Mouse (Mus musculus) myocyte (in vitro differentiated cells): ENCODE data around the gene Tnfaip6. TPM values are rescaled to one million over a fixed set of nuclear protein-coding genes. Genes with fewer than 3 reads are reported as not detected.

ENCODE experiments used
- H3K27me3 ChIP-seq: one replicate; pipeline ENCODE4 v1.6.1; 2011; ENCODE audit not compliant: control insufficient read depth, insufficient read depth, insufficient read length
- H3K36me3 ChIP-seq: one replicate; pipeline ENCODE4 v1.6.1; 2011; ENCODE audit not compliant: control insufficient read depth, insufficient read depth
- H3K4me2 ChIP-seq: one replicate; pipeline ENCODE4 v1.6.1; 2011; ENCODE audit warnings: low read depth, control low read depth
- H3K4me3 ChIP-seq: one replicate; pipeline ENCODE4 v1.5.1; 2011; ENCODE audit warnings: mild to moderate bottlenecking, control low read depth, moderate library complexity
- H3K79me2 ChIP-seq: one replicate; pipeline ENCODE4 v1.6.1; 2011; ENCODE audit not compliant: control insufficient read depth, insufficient read depth
- H3ac ChIP-seq: one replicate; pipeline ENCODE4 v1.6.1; 2011; ENCODE audit not compliant: control insufficient read depth, insufficient read length
- CEBPB ChIP-seq: IDR thresholded peaks from 2 replicates; pipeline ENCODE4 v1.6.1; 2011; ENCODE audit warnings: mild to moderate bottlenecking, moderate library complexity; ENCODE audit not compliant: poor library complexity, insufficient read depth, severe bottlenecking
- E2F4 ChIP-seq: IDR thresholded peaks from one replicate; pipeline ENCODE4 v1.6.1; 2011; ENCODE audit warnings: mild to moderate bottlenecking, control low read depth, moderate library complexity; ENCODE audit not compliant: insufficient read depth
- MAX ChIP-seq: IDR thresholded peaks from one replicate; pipeline ENCODE4 v1.6.1; 2011; ENCODE audit warnings: low read depth, mild to moderate bottlenecking, control low read depth
- MYOD1 ChIP-seq, 3 experiments: IDR thresholded peaks; one replicate each; pipeline ENCODE4 v1.6.1; 2011; ENCODE audit warnings: control low read depth in 2 of 3, low read depth in 2 of 3, mild to moderate bottlenecking in 2 of 3, moderate library complexity in 1 of 3; ENCODE audit not compliant: insufficient read length in 2 of 3, control insufficient read depth in 1 of 3
- MYOG ChIP-seq, 3 experiments: IDR thresholded peaks; one replicate each; pipeline ENCODE4 v1.6.1; 2011; ENCODE audit warnings: control low read depth in 2 of 3, low read depth in 2 of 3, mild to moderate bottlenecking in 2 of 3; ENCODE audit not compliant: insufficient read length in 2 of 3, control insufficient read depth in 1 of 3, insufficient read depth in 1 of 3
- POLR2A ChIP-seq: IDR thresholded peaks from one replicate; pipeline ENCODE4 v1.6.1; 2011; ENCODE audit warnings: low read depth, mild to moderate bottlenecking, control low read depth, moderate library complexity; ENCODE audit not compliant: insufficient read length
- POLR2AphosphoS2 ChIP-seq: IDR thresholded peaks from one replicate; pipeline ENCODE4 v1.6.1; 2011; ENCODE audit warnings: low read depth, control low read depth; ENCODE audit not compliant: insufficient read length
- REST ChIP-seq: IDR thresholded peaks from one replicate; pipeline ENCODE4 v1.6.1; 2011; ENCODE audit warnings: mild to moderate bottlenecking, control low read depth, moderate library complexity; ENCODE audit not compliant: insufficient read depth, insufficient read length
- SRF ChIP-seq: IDR thresholded peaks from one replicate; pipeline ENCODE4 v1.6.1; 2011; ENCODE audit warnings: low read depth; ENCODE audit not compliant: control insufficient read depth, insufficient read length
- TCF12 ChIP-seq: IDR thresholded peaks from one replicate; pipeline ENCODE4 v1.6.1; 2011; ENCODE audit warnings: mild to moderate bottlenecking, control low read depth; ENCODE audit not compliant: poor library complexity, insufficient read depth, severe bottlenecking
- TCF3 ChIP-seq: IDR thresholded peaks from one replicate; pipeline ENCODE4 v1.6.1; 2011; ENCODE audit warnings: low read depth, control low read depth; ENCODE audit not compliant: insufficient read length
- USF1 ChIP-seq: IDR thresholded peaks from one replicate; pipeline ENCODE4 v1.6.1; 2011; ENCODE audit warnings: low read depth, mild to moderate bottlenecking, control low read depth, moderate library complexity
- polyA plus RNA-seq: library from polyadenylated mRNA; unstranded; fragments of >200 nt; fragmentation: generic; extraction: Trizol; gene quantifications from one replicate; pipeline ENCODE4 v1.2.1, GENCODE M21; 2012; ENCODE audit warnings: missing spikeins

The Tnfaip6 gene
- polyA plus RNA-seq, 1 experiment: 0.50 TPM

DNA sequence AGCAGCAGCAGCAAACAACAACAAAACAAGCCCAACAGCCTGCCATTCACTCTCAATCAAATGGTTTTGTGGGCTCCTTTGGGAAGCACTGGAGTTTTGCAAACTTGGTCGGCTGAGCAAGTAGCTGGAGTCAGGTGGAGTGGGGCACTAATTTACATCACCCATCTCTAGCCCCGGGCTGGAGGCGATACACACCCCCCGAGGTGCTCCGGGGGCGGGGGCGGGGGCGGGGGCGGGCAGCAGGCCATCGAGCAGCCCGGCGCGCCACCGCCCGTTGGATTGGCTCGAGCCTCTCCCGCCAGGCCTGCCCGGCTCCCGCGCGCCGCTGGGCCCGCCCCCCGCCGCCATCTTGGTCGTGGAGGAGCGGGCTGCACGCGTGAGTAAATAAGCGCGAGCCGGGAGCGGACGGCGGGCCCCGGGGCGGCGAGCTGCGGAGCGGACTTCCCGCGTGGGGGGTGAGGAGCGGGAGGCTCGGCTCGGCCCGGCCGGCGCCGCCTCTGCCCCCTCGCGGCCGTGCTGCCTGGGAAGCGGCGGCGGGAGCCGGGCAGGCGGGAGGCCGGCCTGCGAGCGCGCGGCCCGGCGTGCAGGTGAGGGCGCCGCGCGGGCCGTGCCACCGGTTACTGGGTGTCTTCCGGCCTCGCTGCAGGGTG lies 34.8 kb downstream of the Tnfaip6 start, which contains the start of gene Rif1:
TSS of gene Rif1 (plus strand) at position 342 of the 650 bp plus-strand sequence.
- TF ChIP-seq POLR2A (peak; percentile 58), E2F4 (peak; percentile 66), MYOD1 (IDR thresholded peaks at IDR 0.05; ENCODE audit: control insufficient read depth in 1 of 3, insufficient read length in 2 of 3, low read depth in 2 of 3) (peak in 1 of 3 experiments; percentile 2), TCF3 (no peak), SRF (no peak), USF1 (no peak)
- H3K4me2 ChIP-seq: peak within 1 kb of the TSS; percentile 74
- H3ac ChIP-seq: peak within 1 kb of the TSS; percentile 74
- no peaks in the 10 kb centered on the region for H3K27me3 ChIP-seq
- peaks cover 13% of the 10 kb centered on the region for H3K79me2 ChIP-seq
- H3K4me3 ChIP-seq: peak within 1 kb of the TSS; percentile 52
- H3K36me3 ChIP-seq: peaks cover 12% of the 10 kb centered on the region

DNA sequence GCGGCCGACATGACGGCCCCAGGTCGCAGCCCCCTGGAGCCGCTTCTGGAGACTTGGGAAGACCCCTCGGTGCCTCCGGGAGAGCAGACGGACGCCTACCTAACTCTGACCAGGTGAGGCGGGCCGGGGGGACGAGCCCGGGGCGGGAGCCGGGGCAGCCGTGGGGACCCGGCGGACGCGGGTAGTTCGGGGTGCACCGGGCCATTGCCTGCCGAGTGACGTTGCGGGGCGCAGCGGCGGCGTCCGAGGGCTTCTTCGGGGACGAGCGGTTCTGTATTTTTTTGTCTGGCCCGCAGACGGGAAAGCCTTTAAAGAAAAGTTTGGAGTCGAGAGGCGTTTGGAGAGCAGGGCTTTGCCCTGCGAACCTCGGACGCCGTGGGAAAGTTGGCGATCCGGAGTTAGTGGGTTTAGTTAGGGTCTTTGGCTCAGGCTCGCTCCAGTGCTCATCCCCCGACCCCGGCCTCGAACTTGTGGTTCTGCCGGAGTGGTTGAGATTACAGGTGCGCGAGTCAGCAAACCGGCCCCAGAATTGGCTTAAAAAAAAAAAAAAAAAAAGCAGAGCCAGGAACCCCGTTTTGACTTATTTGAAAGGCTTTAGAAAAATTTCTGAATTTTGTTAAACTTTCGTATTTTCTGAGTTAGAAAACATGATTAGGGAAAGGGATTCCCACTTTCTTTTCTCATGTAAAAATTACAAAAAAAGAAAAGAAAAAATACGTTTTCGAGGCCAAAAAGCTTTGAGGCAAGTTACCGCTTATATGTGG lies 35.5 kb downstream of the Tnfaip6 start:
- H3K27me3 ChIP-seq: no peaks in the 10 kb centered on the region
- H3K4me2 ChIP-seq: peak overlapping the region; percentile 74
- peak overlapping the region; percentile 52 for H3K4me3 ChIP-seq
- TF ChIP-seq POLR2A (no peak), POLR2AphosphoS2 (no peak), TCF12 (no peak), E2F4 (no peak), TCF3 (no peak)
- H3ac ChIP-seq: peak overlapping the region; percentile 74
- peaks cover 19% of the 10 kb centered on the region for H3K79me2 ChIP-seq
- H3K36me3 ChIP-seq: peaks cover 18% of the 10 kb centered on the region

DNA sequence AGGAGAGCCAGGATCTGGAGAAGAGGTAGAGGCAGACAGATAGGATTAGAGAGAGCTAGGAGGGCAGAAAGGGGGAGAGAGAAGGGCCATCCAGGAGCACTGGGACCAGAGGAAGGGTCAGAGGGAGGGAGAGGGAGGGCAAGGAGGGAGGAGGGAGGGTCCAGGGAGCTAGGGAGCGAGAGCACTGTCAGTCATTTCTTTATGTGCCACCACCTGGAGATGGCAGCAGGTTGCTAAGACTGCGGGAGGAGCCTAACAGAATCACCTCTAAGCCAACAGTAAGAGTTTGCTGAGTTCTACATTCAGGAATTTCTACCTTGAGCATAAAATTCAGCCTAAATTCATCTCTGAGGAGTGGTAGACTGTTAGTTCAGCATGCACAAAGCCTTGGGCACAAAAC lies 40.9 kb downstream of the Tnfaip6 start:
- TF ChIP-seq POLR2A: no peak
- TF ChIP-seq MYOD1 (IDR thresholded peaks at IDR 0.05; ENCODE audit: control insufficient read depth in 1 of 3, insufficient read length in 2 of 3, low read depth in 2 of 3): no peak
- no peak for TF ChIP-seq TCF3
- TF ChIP-seq USF1: no peak
- TF ChIP-seq SRF: no peak
- TF ChIP-seq E2F4: no peak
- no peak for TF ChIP-seq CEBPB
- no peak for TF ChIP-seq TCF12
- Histone ChIP-seq H3K27me3 (no peaks in the 10 kb centered on the region), H3K4me3 (no peak overlapping the region), H3K4me2 (no peak overlapping the region), H3K79me2 (peaks cover 31% of the 10 kb centered on the region), H3ac (no peak overlapping the region), H3K36me3 (peaks cover 52% of the 10 kb centered on the region)

DNA sequence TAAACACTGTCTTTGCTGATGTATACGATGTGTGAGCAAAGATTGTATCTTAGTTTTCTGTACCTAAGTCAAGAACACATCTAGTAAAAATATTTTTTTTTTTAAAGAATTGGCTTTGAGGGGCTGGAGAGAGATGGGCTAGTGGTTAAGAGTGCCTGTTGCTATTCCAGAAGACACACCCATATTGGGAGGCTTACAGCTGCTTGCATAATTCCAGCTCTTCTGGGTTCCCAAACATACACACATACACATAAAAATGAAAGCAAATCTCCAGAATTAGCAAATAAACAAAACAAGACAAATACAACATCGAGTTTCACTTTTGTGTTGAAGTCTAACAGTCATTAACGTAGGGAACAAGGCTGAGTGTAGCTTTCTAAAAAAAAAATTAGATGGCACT lies 46.2 kb downstream of the Tnfaip6 start:
- no peak overlapping the region for H3K4me2 ChIP-seq
- TF ChIP-seq CEBPB: peak; percentile 61; the same call in 1 of the 2 replicates
- no peak for TF ChIP-seq TCF3

DNA sequence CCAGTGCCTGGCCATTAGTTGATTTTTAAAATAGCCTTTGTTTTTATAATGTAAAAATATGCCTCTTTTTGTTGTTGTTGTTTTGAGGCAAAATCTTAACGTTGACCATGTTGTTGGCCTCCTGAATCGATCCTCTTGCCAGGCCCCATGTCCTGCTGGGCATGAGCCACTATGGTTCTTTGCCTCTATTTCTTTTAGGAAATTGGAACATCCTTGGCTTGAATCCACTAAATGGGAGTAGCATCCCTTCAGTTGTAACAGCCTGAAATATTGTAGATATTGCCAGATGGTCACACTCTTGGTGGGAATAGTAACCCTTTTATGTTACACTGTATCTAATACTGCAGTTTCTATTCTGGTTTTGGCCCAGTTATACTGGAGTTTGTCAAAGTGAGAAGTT lies 46.8 kb downstream of the Tnfaip6 start:
- Histone ChIP-seq H3K27me3 (no peaks in the 10 kb centered on the region), H3ac (no peak overlapping the region), H3K36me3 (peaks cover 64% of the 10 kb centered on the region), H3K79me2 (peaks cover 15% of the 10 kb centered on the region), H3K4me2 (no peak overlapping the region), H3K4me3 (no peak overlapping the region)
- TF ChIP-seq MYOD1 (IDR thresholded peaks at IDR 0.05; ENCODE audit: control insufficient read depth in 1 of 3, insufficient read length in 2 of 3, low read depth in 2 of 3) (no peak), E2F4 (no peak), REST (no peak), MAX (no peak), TCF3 (no peak), POLR2A (no peak), SRF (no peak), TCF12 (no peak), MYOG (IDR thresholded peaks at IDR 0.05; ENCODE audit: control insufficient read depth in 1 of 3, insufficient read depth in 1 of 3, insufficient read length in 2 of 3, low read depth in 2 of 3) (no peak), CEBPB (no peak), POLR2AphosphoS2 (no peak), USF1 (no peak)

More for the DNA sequence above, 46.2 kb downstream of the Tnfaip6 start:
- H3K36me3 ChIP-seq: peaks cover 64% of the 10 kb centered on the region
- H3ac ChIP-seq: no peak overlapping the region
- no peaks in the 10 kb centered on the region for H3K27me3 ChIP-seq
- H3K79me2 ChIP-seq: peaks cover 21% of the 10 kb centered on the region
- no peak overlapping the region for H3K4me3 ChIP-seq

Other genes starting within 250 kb of the Tnfaip6 start
- gene Rbm43, start 102.8 kb upstream of the Tnfaip6 start, polyA plus RNA-seq: 3.2 TPM
- gene Nmi, start 64.5 kb upstream of the Tnfaip6 start, polyA plus RNA-seq: 3.2 TPM
- gene Rif1, start 34.8 kb downstream of the Tnfaip6 start, polyA plus RNA-seq: 3.0 TPM